Mouse (Mus musculus) ES-Bruce4 (cell line): ENCODE measurements around the gene Tnfrsf23. TPM values are rescaled to one million over a fixed set of nuclear protein-coding genes. Genes with fewer than 3 reads are reported as not detected.

Experiments
- H3K27ac ChIP-seq: 2 replicates; pipeline ENCODE4 v1.5.1; 2012; ENCODE audit warnings: low read length, inconsistent platforms; ENCODE audit not compliant: insufficient read depth
- H3K27me3 ChIP-seq: 2 replicates; pipeline ENCODE4 v1.6.1; 2012; ENCODE audit warnings: mild to moderate bottlenecking, low read length, inconsistent platforms; ENCODE audit not compliant: control insufficient read depth, poor library complexity, insufficient read depth, severe bottlenecking
- H3K36me3 ChIP-seq: 2 replicates; pipeline ENCODE4 v1.6.1; 2012; ENCODE audit warnings: inconsistent platforms, mild to moderate bottlenecking, low read length, moderate library complexity; ENCODE audit not compliant: control insufficient read depth, poor library complexity, insufficient read depth, severe bottlenecking
- H3K4me1 ChIP-seq: one replicate; pipeline ENCODE4 v1.8.1; 2011; ENCODE audit warnings: low read length; ENCODE audit not compliant: control insufficient read depth, insufficient read depth
- H3K4me3 ChIP-seq: 2 replicates; pipeline ENCODE4 v1.5.1; 2011; ENCODE audit warnings: low read depth, mild to moderate bottlenecking, low read length
- H3K9ac ChIP-seq: 2 replicates; pipeline ENCODE4 v1.6.1; 2012; ENCODE audit warnings: low read depth, mild to moderate bottlenecking, inconsistent platforms; ENCODE audit not compliant: poor library complexity, severe bottlenecking
- H3K9me3 ChIP-seq: replicated peaks from 2 replicates; pipeline ENCODE4 v1.6.1; 2012; ENCODE audit warnings: mild to moderate bottlenecking, low read length, inconsistent platforms; ENCODE audit not compliant: control insufficient read depth, poor library complexity, insufficient read depth, severe bottlenecking
- CTCF ChIP-seq: IDR thresholded peaks from one replicate; pipeline ENCODE4 v1.8.1; 2011; ENCODE audit warnings: low read depth, low read length
- EP300 ChIP-seq: IDR thresholded peaks from 2 replicates; pipeline ENCODE4 v1.6.1; 2011; ENCODE audit warnings: low read depth, low read length; ENCODE audit not compliant: insufficient read depth
- POLR2A ChIP-seq: IDR thresholded peaks from one replicate; pipeline ENCODE4 v1.8.1; 2011; ENCODE audit warnings: low read length; ENCODE audit not compliant: insufficient read depth
- polyA plus RNA-seq: library from polyadenylated mRNA; stranded (reverse); fragments of >200 nt; gene quantifications from 2 replicates; pipeline ENCODE4 v1.2.4, GENCODE M21; 2011; ENCODE audit warnings: low read depth; ENCODE audit not compliant: missing spikeins, insufficient read depth, insufficient read length

The Tnfrsf23 gene
- polyA plus RNA-seq, 1 experiment, result 4.4 TPM

- H3K4me1 ChIP-seq, result no peaks in the 10 kb centered on the region
- H3K9me3 ChIP-seq, result no peaks in the 10 kb centered on the region
- no peaks in the 10 kb centered on the region for H3K36me3 ChIP-seq
- H3K4me3 ChIP-seq, result no peak overlapping the region
- no peaks in the 10 kb centered on the region for H3K27me3 ChIP-seq
- no peak overlapping the region for H3K27ac ChIP-seq
- no peak overlapping the region for H3K9ac ChIP-seq
- TF ChIP-seq POLR2A, result no peak
- TF ChIP-seq CTCF, result peak; percentile 99
Measured at GRCm38 (mm10) chr7:143706697-143707438, 21.2 kb upstream of the Tnfrsf23 start.

GRCm38 (mm10) chr7:143696140-143696539, 10.5 kb upstream of the Tnfrsf23 start:
- no peaks in the 10 kb centered on the region for H3K27me3 ChIP-seq
- H3K4me1 ChIP-seq, result no peaks in the 10 kb centered on the region
- H3K4me3 ChIP-seq, result no peak overlapping the region
- no peak overlapping the region for H3K9ac ChIP-seq
- TF ChIP-seq POLR2A, result no peak
- no peak for TF ChIP-seq CTCF
- TF ChIP-seq EP300, result no peak
- no peaks in the 10 kb centered on the region for H3K9me3 ChIP-seq
- no peaks in the 10 kb centered on the region for H3K36me3 ChIP-seq
- no peak overlapping the region for H3K27ac ChIP-seq

- H3K9me3 ChIP-seq, result no peaks in the 10 kb centered on the region
- no peak overlapping the region for H3K4me3 ChIP-seq
- H3K27ac ChIP-seq, result no peak overlapping the region
- H3K4me1 ChIP-seq, result no peaks in the 10 kb centered on the region
- TF ChIP-seq POLR2A (no peak), CTCF (no peak), EP300 (no peak)
- H3K27me3 ChIP-seq, result no peaks in the 10 kb centered on the region
- no peak overlapping the region for H3K9ac ChIP-seq
- H3K36me3 ChIP-seq, result no peaks in the 10 kb centered on the region
Measured at GRCm38 (mm10) chr7:143694550-143694949, 8.9 kb upstream of the Tnfrsf23 start.

- no peaks in the 10 kb centered on the region for H3K36me3 ChIP-seq
- TF ChIP-seq EP300, result no peak
- TF ChIP-seq POLR2A, result no peak
- no peak for TF ChIP-seq CTCF
Measured at GRCm38 (mm10) chr7:143692746-143693510, 7.3 kb upstream of the Tnfrsf23 start.

GRCm38 (mm10) chr7:143691909-143692308, 6.2 kb upstream of the Tnfrsf23 start:
- no peaks in the 10 kb centered on the region for H3K4me1 ChIP-seq
- no peak overlapping the region for H3K27ac ChIP-seq
- TF ChIP-seq CTCF, result no peak
- no peak for TF ChIP-seq POLR2A
- no peak for TF ChIP-seq EP300
- no peak overlapping the region for H3K4me3 ChIP-seq
- no peaks in the 10 kb centered on the region for H3K36me3 ChIP-seq
- H3K27me3 ChIP-seq, result no peaks in the 10 kb centered on the region
- no peak overlapping the region for H3K9ac ChIP-seq
- no peaks in the 10 kb centered on the region for H3K9me3 ChIP-seq

More at GRCm38 (mm10) chr7:143692746-143693510, 7.3 kb upstream of the Tnfrsf23 start:
- Histone ChIP-seq H3K27me3 (no peaks in the 10 kb centered on the region), H3K9me3 (no peaks in the 10 kb centered on the region), H3K9ac (no peak overlapping the region), H3K4me3 (no peak overlapping the region), H3K4me1 (no peaks in the 10 kb centered on the region), H3K27ac (no peak overlapping the region)

- H3K4me1 ChIP-seq, result no peaks in the 10 kb centered on the region
- no peaks in the 10 kb centered on the region for H3K9me3 ChIP-seq
- TF ChIP-seq POLR2A (no peak), CTCF (no peak), EP300 (no peak)
- H3K27me3 ChIP-seq, result no peaks in the 10 kb centered on the region
- no peak overlapping the region for H3K4me3 ChIP-seq
- no peaks in the 10 kb centered on the region for H3K36me3 ChIP-seq
- H3K27ac ChIP-seq, result no peak overlapping the region
- no peak overlapping the region for H3K9ac ChIP-seq
Measured at GRCm38 (mm10) chr7:143691181-143691580, 5.5 kb upstream of the Tnfrsf23 start.
